Mouse (Mus musculus): Measurements from ENCODE around the gene Ripply1.

The Ripply1 gene

DNA sequence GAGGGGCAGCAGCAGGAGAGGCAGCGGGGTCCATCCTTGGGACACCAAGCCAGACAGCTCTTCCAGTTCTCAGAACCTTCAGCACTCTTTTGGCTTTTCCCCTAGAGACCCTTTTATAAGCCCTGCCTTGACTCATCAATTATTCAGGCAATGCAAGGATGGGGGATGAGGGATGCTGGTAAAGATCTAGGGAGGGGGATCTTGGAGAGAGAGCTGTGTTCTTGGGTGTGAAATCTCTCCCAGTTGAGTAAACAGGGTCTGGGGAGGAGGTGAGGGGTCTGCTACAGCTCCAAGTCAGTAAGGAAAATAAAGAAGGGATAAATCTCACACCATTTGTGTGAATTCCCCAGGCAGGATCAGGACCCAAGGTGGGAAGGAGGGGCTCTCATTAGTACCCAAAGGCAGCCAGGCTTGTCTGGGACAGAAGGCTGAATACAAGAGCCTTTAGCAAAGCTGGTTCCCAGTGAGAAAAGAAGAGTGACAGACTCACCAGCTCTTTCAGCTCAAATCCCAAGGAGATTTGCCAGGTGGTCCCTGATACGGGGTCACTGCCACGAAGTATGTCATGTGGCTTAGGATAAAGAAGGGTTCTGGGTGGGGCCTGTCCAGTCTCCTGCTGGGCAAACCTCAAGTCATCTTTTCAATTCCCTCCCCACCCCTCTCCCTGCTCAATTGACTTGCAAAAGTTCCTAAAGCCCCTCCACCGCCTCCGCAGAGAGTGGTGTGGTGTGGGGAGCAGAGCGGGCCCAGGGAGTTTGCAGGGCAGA, at the start of gene Ripply1:
TSS of gene Ripply1 (minus strand) at position 76 of the 767 bp plus-strand sequence.
- no peak for DNase-seq (ENCODE audit: low read depth, low spot score)

DNA sequence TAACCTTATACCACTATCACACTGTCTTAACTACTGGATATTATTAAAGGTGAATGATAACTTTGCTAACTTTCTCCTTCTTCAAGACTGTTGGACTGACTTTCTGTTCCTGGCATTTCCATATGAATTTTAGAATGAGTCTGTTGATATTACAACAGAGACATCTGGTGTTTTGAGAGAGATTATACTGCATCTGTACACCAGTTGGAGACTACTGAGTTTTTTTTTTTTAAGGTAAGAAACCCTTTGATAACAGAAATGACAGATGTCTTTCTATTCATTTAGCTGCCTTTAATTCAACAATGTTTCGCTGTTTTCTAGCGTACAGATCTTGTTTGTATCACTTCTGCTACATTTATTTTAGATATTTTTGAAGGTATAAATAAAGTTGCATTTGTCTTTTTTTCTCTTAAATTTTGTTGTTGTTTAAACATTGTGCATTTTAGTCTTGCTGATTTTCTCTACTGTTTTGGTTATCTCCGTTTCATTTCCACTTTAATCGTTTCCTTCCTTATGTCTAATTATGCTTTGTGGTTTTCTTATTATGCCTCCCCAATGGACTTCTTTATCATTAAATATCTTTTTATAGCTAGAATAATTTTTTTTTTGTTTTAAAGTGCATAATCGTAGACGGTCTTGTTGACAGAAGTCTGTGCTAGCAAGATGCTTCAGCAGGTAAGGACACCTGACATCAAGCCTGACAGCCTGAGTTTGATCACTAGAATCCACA, 46.4 kb upstream of the Ripply1 start:
- DNase-seq (ENCODE audit: low read depth, low spot score) = no peak

GRCm38 (mm10) chrX:139826926-139827325, 44.8 kb upstream of the Ripply1 start:
- no peak for DNase-seq (ENCODE audit: low read depth, low spot score)

DNA sequence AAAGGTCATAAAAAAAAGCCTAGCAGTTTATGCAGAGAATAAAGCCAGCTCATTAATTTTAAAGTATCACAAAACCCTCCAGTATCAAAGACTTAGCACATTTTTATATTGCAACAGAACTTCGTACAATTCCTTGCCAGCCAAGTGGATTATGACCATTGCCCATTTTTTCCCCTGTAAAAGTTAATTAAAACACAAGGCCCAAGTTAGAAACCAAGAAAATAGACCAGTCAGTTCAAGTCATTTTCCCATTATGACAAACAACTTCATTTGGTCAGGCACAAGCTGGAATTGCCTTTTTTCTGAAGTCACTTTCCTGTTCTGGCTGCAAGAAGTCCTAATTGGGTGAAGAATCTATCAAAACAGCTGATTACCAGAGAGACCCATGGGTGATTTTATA, 43.2 kb upstream of the Ripply1 start:
- no peak for DNase-seq (ENCODE audit: low read depth, low spot score)

DNA sequence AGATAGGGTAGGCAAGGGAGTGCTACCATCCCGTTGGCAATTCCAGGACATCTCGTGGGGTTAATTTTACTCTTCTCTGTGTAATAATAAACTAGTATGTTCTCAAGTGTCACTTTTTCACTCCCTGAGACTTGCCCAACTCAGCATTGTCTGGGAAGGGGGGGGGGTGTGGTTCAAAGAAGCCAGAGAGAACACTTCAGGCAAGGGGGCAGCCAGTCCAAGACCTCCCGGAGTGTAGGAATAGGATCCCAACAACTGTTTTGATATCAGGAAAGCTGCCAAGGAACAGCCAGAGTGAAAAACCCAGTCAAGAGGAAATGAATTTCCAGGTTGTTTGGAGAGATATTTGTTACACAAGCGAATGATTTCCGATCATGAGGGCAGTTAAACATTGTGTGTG, 33.0 kb upstream of the Ripply1 start:
- no peak for DNase-seq (ENCODE audit: low read depth, low spot score)

DNA sequence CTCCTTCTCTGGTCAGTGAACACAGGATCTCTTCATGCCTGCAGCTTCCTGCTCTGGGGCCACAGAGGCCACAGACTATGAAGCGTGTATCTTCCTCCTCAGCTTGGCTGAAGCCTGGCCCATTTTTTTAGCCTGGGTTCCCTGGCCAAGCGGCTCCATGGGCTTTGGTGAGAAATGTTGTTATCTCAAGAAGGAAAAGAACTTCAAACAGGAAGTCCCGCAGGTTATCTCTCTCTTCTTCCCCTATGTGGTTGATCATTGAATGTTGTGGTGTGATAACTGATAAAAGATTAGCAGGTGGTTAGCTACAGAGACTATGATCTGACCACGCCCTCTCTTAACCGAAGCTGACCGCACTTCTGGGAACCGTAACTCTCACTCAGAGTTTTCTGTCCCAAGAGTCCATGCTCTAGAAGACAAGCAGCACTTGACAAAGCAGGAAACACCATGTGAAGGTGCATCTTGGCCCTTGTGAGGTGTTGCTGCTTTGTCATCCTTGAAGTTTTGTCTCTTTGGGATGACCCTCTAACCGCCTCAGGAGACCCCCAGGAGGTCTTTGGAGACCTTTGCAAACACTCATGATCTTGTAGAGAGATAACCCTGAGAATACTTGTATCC, 32.0 kb upstream of the Ripply1 start:
- DNase-seq (ENCODE audit: low read depth, low spot score) = no peak

DNA sequence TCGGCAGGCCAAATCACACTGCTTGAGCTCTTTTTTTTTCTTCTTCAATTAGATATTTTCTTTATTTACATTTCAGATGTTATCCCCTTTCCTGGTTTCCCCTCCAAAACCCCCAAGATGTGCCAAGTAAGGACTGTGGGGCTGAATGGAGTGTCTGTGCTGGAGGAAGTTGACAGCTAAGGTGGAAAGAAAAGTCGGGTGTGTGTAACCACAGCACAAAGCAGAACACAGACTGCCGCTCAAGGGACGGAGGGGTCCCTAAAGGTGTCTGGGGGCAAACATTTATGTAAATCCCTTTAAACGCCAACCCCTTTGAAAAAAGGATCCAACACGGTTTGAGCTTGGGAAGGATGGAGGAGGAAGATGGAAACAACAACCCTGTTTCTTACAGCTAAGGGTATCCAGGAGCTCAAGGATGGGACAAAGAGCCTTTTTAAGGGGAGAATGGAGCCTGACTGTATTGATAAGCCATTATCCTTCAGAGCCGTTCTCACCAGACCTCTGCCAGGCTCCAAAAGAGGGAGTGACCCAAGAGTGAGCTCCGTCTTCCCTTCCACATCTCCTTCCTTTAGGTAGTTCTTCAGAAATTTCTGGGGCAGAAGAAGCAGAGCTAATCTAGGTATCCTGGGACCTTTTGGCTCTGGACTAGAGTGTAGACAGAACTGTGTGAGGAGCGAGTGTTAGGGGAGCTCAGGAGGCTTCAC, 31.3 kb upstream of the Ripply1 start:
- no peak for DNase-seq (ENCODE audit: low read depth, low spot score)

DNA sequence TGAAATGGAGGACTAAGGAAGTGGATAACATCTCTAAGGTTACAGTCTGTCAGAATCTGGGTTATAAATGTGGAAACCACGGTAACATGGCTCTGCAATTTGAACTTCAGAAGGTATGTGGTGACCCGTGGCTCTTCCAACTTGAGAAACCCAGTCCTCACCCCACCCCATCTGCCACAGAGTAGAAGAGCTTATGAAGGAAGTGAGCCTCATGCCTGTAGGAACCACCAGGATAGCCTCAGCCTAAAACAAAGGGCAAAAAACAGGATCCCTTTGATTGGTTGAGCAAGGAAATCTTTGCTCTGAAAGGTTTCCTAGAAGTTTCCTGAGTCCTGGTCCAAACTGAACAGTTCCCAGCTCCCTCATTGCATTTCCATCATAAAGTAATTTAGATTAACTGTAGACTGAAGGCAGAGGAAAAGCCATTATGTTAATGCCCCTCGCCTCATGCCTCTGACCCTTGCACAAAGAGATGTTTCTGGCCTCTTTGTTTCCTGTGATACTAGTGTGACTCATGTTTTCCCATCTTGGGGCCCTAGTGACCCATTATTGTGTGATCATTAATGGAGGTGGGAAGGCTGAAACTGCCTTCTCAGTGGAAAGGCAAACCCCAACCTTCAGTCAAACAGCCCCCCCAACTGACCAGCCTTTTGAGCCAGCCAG, 30.6 kb upstream of the Ripply1 start:
- no peak for DNase-seq (ENCODE audit: low read depth, low spot score)

- DNase-seq (ENCODE audit: low read depth, low spot score) = no peak
Observed at GRCm38 (mm10) chrX:139808501-139808900, 26.3 kb upstream of the Ripply1 start.

GRCm38 (mm10) chrX:139808085-139808484, 25.9 kb upstream of the Ripply1 start:
- DNase-seq (ENCODE audit: low read depth, low spot score) = peak; percentile 12

DNA sequence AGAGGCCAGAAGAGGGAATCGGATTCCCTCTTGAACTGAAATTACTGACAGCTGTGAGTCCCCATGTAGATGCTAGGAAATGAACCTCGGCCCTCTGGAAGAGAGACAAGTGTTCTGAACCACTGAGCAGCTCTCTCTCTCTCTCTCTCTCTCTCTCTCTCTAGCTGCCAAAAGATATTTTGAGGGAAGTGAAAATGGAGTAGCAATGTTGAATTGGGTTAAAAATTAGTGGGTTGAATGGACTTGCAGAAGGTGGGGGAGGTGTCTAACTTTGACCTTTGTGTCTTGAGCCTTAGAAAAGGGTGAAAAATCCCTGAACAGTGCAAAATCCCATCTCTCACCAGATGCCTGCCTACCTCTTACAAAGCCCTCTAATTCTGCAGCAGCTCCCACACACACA, 25.2 kb upstream of the Ripply1 start:
- no peak for DNase-seq (ENCODE audit: low read depth, low spot score)

DNA sequence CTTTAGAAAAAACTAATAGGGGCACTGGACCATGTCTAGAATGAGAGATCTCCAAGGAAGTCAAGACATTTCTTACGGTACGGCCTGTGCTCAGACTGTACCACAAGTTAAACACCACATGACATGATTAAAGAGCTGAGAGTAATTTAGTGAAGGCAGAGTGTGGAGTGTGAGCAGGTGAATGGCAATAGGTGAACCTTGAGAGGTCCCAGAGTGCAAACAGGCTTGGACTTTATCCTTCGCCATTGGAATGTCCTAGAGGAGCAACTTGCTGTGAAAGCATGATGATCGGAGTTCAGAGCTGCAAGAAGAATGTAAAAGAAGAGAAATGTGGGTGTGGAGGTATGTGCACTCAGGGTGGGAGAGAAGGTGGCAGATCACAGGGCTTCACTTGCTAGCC, 23.8 kb upstream of the Ripply1 start:
- no peak for DNase-seq (ENCODE audit: low read depth, low spot score)

GRCm38 (mm10) chrX:139803028-139803427, 20.9 kb upstream of the Ripply1 start:
- no peak for DNase-seq (ENCODE audit: low read depth, low spot score)

GRCm38 (mm10) chrX:139800406-139800878, 18.3 kb upstream of the Ripply1 start, which contains the start of gene Cldn2:
Gene Cldn2 (plus strand): TSS chrX:139800828.
- no peak for DNase-seq (ENCODE audit: low read depth, low spot score)

DNA sequence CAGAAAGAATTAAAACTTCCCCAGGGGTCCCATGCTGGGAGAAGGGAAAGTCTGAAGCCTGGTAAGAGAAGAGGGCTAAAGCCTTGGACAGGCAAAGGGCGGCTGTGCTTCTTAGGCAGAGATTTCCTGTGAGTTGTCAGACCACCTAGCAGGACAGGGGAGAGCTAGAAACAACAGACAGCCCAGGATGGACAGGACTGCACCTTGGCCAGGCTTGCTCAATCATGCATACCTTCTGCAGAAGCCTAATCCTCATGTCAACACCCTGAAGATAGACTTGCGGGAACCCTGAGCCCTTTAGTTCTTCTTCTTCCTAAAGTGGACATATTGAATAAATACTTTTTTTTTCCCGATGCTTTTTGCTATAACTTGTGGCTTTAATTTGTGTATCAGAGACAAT, 17.8 kb upstream of the Ripply1 start:
- no peak for DNase-seq (ENCODE audit: low read depth, low spot score)

DNA sequence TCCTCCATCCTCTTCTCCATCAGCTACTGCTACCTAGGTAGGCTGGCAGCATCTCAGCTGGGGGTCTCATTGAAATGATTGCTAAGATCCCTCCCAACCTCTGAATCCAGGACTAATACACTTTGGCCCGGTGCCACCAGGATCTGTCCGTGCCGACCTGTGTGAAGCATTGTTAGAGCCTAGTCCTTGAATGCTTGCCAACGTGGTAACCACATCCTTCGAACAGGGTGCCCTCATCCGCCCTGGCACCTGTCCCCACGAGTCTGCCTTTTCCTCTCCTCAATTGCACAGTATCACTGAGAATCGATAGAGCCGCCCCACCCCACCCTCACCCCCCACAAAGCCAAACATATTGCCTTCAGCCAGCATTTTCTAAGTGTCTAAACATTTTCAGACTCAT, 15.7 kb upstream of the Ripply1 start:
- DNase-seq (ENCODE audit: low read depth, low spot score) = no peak

DNA sequence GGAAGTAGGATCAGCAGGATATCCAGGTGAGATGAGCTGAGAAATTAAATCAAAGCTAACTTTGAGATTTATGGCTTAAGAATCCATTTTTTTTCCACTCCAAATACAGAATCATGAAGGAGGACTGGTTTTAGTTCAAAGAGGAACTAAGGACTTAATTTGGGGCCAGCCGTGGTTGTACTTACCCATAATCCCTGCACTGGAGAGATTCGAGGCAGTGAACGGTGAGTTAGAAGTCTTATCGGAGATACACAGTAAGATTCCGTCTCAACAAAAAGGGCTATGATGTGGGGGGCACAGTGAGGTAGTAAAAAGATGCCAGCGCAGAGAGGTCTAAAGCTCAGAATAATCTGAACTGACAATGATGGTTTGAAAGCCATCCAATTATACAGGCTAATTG, 13.9 kb upstream of the Ripply1 start:
- DNase-seq (ENCODE audit: low read depth, low spot score) = no peak

GRCm38 (mm10) chrX:139794072-139794845, 12.1 kb upstream of the Ripply1 start:
- no peak for DNase-seq (ENCODE audit: low read depth, low spot score)

- no peak for DNase-seq (ENCODE audit: low read depth, low spot score)
Observed at GRCm38 (mm10) chrX:139785764-139786163, 3.6 kb upstream of the Ripply1 start.

DNA sequence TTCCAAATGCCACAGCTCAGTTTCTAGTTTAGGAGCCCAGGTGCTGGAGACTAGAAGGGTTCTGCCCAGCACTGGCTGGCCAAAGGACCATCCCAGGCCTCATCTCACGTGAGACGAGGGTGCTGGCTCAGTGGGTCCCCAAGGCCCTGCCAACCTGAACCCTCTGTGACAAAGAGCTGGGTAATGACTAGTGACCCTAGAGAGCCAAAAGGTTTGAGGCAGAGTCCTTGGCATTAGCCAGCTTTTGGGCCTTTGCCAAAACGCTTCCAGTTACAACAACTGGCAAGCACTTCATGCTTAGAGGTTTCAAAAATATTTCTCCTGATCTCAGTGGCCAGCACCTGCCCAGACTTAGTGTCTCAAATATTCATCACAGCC, 881 bp upstream of the Ripply1 start:
- no peak for DNase-seq (ENCODE audit: low read depth, low spot score)

- DNase-seq (ENCODE audit: low read depth, low spot score) = no peak
Observed at GRCm38 (mm10) chrX:139781563-139781962, 590 bp downstream of the Ripply1 start.

All from brain, embryonic 18.5 days (tissue).